Mouse (Mus musculus) heart, postnatal 36 days (tissue): ENCODE results near the gene Trip10. TPM values are rescaled to one million over a fixed set of nuclear protein-coding genes. Genes with fewer than 3 reads are reported as not detected.

Source experiments
- DNase-seq, 2 experiments: peaks; one replicate each; pipeline ENCODE4 v3.0.0; 2021 to 2022
- intact Hi-C: fragments of 180-260 bp; cut with DNase I; formaldehyde crosslinking; loops from one replicate; pipeline ENCODE4 v1.15.1; 2025
- total RNA-seq, 2 experiments: library from RNA; stranded (reverse); gene quantifications; 2 replicates each; pipeline ENCODE4 v1.2.3; 2021

The Trip10 gene
- total RNA-seq, 2 experiments from 2014 or later = 113 to 124 TPM

DNA sequence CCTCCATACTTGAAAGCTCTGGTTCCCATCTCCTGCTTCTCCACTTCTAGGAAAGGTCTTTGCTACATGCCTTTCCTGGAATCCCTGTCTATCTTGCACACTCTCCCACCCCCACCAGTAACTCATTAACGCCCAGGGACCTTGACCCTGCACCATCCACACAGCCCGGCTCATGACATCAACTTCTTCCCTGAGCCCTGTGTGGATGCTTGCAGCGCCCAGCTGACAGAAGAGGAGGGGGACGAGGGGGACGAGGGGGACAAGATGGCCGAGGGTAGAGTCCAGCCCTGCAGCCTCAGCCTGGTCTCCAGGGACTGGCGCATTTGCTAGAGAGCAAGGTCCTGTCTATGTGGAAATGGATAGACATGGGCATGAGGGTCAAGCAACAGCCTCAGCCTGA is 16.2 kb upstream of the Trip10 start:
- DNase-seq = no peak

DNA sequence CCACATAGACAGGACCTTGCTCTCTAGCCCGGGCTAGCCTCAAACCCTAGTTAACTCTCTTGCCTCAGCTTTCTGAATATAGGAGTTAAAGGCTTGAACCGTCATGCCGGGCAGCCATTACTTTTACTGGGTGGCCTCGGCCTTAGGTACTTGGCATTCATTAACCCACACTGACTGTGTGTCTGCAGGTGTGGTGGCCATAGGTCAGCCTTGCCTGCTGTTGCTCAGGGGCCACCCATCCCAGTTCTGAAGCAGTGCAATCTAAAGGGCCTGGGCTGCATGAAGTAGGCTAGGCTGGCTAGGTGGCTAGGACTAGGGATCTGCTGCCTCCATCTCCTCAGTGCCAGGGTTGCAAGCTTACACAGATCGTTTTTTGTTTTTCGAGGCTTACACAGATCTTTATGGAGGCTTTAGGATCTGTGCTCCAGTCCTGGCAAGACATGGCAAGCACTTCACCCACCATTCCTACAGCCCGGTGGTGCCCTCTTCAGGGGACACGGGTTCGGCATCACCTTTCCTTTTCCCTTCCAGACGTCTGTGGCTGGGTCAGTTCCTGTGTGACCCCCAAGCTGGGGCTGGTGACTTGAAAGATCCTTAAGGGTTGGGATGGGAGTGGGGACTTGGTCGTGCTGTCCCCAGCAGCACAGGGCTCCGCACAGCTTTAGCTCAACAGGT is 14.9 kb upstream of the Trip10 start:
- DNase-seq = no peak
- intact Hi-C loops = no loop called here

More for the DNA sequence above, 16.2 kb upstream of the Trip10 start:
- intact Hi-C loops = no loop called here

DNA sequence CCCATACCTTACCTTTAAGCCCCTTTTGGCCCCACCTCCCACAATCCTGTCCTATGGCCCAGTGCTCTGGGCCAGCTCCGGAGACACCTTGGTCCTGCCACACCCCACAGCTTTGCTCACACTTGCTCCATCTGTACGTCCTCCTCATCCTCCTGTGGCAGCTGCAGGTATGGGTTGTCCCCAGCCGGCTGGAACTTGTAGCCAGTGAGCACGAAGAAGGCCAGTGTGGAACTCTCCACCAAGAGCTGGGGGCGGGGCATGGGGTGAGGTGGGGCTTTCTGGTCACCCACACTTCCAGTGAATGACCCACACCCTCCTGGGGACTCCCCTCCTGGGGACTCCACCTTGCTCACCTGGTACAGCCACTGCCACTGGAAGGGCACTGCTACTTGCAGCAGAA is 13.5 kb upstream of the Trip10 start:
- intact Hi-C loops = no loop called here
- DNase-seq = no peak

DNA sequence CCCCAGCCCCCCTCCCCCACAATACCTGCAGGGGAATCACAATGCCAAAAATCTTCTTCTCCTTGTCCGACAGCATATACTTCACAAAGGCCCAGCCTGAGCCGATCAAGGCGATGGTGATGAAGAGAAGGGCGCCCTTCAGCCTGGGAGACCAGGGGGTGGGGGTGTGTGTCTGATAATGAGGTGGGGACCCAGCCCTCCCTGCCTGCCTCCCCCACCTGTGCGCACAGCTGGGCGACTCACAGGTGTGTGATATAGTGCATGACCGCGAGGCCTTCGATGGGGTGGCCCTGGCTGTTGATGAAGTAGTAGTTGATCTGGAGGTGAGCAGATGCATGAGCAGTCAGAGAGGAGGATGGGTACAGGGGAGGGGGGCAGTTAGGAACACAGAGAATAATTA is 12.1 kb upstream of the Trip10 start:
- no peak for DNase-seq
- intact Hi-C loops = no loop called here

DNA sequence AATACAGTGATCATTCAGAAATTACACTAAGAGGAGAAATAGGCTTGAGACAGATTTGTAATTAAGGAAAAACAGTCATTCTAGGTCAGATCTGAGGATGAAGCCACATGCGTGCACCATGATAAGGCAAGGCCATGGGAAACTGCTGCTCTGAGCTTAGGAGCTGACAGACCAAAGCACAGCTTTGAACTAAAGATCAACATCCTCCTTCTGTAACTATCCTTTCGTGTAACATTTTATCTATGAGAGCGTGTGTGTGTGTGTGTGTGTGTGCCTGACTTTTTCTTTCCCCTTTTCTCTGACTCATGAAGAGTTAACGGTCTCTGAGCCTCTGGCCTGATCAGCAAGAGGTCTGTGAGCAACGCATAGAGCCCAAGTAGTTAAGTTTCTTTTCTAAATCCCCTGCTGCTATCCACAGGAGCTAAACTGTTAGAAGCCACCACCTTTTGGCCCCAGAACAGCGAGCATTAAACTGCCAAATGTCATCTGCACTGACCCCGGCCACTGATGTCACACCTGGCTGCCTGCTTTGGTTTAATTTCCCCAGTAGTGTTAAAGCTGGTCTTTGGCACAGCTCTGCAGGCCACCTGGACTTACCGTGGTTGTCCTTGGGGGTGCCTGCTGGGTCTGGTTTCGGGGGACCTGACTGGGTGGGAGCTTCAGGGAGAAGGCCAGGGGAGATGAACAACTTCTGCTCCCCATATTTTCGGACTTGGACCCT is 5.4 kb upstream of the Trip10 start:
- DNase-seq = no peak
- intact Hi-C loops = loop anchor here (10.0 kb wide), 1 partner anchor 409 kb away; the partner anchor contains the start of gene Rfx2

DNA sequence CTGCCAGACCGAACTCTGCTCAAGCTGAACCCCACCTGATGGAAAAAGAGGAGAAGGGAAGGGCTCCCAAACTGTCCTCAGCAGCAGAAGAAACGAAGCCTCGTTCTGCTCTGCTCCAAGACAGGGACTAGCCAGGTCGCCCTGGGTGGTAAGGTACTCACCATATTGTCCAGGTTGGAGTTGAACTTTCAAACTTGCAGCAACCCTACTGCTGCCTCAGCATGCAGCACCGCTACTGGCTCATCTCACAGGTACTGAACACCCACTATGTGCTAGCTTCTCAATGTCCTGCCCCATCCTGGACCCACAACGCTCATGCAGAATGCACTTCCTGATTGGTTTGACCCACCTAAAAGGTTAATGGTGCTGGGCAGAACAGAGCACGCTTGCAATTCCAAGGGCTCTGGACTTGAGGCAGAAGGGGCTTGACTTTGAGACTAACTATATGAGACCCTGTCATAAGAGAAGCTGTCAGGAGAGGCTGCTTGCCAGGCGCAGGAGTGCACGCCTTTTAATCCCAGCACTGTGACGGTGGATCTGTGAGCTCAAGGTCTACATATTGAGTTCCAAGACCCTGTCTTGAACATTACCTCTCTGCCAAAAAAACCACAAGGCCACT is 3.8 kb upstream of the Trip10 start:
- DNase-seq = no peak
- intact Hi-C loops = loop anchor here (10.0 kb wide), 1 partner anchor 411 kb away; the partner anchor contains the start of gene Rfx2

DNA sequence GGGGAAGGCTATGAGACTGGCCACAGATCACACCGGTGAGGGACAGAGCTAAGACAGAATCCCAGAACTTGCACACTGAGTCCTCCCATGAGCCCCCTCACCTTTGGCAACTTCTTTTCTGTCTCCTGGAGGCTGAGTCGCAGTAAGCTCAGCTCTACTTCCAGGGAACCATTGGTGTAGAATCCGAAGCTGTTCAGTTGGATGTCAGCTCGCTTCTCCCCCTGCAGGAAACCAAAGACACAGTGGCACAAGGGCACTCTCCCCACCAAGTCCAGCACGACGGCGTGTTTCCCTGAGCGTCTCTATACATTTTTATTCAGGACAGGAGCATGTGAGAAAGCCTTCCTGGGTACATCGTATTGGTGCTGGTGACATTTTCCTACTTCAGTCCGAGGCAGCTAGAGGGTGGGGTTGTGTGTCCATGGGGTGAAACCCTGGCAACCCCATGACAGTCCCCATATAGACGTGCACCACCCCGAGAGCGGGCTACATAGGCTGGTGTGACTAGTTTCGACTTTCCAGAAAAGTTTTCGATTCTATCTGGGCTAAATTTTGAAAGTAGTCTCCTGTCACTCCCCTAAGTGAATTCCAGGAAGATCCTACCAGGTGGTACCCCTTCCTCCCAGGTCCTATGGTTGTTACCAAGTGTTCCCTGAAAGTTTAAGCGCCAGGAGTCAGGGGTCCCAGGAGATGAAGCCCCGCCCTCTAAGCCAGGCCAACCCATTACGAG is 2.4 kb upstream of the Trip10 start:
- intact Hi-C loops = loop anchor here (10.0 kb wide), 1 partner anchor 412 kb away; the partner anchor contains the start of gene Rfx2

DNA sequence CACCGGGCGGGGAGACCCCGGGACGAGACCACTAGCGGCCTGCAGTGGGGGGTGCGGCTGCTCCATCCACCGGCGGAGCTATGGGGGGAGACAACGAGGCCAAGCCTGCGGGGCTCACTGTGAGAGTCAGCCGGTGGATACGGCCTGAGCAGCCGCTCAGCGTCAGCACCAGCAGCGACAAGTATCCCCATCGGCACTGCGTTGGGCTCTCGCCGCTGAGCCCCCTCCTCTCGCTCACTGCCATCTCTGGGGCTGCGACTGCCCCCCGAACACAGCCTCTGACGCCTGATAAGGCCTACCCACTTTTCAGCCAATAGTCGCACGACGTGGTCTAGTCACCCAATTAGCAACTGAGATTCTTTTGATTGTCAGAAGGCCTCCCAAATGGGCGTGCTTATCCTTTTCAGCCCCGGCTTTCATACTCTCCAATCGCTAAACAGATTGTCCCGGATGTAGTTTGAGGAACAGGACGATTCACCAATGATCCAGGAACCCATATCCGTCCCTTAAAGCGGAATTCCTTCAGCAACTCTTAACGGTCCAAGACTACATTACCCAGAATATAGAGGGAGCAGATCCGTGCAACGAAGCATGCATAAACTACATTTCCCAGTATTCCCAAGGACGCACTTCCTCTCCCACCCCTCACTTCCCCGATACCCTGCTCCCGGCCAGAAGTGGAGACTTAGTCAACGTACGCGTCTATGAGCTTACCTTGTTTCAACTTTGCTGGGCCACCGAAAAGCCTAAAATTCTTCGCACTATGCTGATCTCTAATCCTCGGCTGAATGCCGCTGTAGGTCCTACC is 1.7 kb upstream of the Trip10 start:
- DNase-seq = peak; percentile 84 to 91
- intact Hi-C loops = loop anchor here (1.0 to 10.0 kb wide), 2 partner anchors 87 to 413 kb away; partner anchors contain the start of gene Rfx2

More for the DNA sequence above, 2.4 kb upstream of the Trip10 start:
- DNase-seq = no peak

DNA sequence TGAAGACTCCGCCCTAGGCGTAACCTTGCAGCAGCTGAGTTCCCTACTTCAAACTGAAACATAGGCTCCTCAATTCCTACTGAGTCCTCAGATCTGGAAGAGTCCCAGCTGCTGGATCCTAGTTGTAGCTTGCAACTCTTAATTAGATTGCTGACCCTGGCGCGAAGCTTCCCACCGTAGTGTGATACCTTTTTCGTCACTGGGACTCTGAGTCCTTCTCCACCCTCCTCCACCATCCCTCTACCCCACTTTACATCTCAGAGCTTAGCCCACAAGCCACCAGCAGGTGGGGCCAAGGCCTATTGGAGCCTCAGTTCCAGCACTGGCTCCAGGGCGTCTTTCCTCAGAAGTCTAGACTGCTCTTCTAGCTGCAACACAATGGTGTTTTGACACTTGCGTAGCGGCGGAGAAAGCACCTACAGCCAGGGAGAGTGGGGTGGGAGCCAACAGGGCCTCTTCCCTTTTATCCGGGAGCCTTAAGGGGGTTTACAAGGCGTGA is 1.0 kb upstream of the Trip10 start, which contains the start of gene Gpr108:
Gene Gpr108 (minus strand): TSS at position 246 of the 499 bp plus-strand sequence.
- peak; percentile 78 to 83 for DNase-seq
- intact Hi-C loops = loop anchor here (1.0 to 10.0 kb wide), 2 partner anchors 86 to 413 kb away; partner anchors contain the start of gene Rfx2

DNA sequence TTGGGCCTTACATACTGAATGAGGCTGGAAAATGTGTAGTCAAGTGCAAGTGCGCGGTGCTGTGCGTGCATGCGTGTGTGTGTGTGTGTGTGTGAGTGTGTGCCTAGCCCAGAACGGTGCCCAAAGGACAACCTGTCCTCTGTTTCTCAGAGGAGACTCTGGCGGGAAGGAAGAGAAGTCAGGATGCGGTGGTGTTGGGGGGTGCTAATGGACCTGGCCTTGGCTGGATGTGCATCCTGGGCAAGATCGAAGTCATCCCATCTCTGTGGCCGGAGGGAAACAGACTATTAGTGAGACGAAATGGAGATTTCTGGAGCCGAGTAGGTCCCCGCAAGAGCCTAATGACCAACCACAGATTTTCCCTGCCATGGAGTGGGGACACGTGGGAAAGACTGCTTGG is 484 bp upstream of the Trip10 start:
- intact Hi-C loops = loop anchor here (1.0 to 10.0 kb wide), 2 partner anchors 86 to 414 kb away; partner anchors contain the start of gene Rfx2
- peak; percentile 43 to 45 for DNase-seq

DNA sequence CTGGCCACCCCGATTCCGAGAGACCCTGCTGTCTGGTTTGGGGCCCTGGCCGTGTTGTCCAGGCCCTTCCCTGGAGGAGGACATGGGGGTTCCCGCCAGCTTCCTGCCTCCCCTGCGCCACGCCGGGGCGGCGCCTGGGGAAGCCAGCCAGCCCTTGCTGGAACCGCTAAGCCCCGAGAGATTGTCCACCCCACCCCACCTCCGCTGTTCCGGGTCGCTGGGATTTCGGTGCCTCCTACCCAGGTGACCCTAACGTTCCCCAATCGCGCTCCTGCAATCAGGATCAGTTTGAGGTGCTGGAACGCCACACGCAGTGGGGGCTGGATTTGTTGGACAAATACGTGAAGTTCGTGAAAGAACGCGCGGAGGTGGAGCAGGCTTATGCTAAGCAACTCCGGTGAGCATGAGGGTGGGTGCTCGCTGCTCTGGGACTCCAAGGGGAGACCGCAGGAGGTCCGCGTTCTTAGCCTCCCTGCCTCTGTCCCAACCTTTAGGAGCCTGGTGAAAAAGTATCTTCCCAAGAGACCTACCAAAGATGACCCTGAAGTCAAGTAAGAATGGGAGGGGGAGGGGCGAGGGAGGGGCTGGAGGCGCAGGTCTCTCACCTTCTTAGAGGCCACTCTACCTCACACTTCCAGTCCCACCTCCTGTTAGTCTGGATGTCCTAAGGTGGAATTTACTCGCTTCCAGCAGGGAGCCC is 1.4 kb downstream of the Trip10 start:
- peak; percentile 75 to 81 for DNase-seq
- intact Hi-C loops = loop anchor here (1.0 to 10.0 kb wide), 3 partner anchors 25 to 786 kb away; partner anchors contain the start of genes Alkbh7 and Clpp

DNA sequence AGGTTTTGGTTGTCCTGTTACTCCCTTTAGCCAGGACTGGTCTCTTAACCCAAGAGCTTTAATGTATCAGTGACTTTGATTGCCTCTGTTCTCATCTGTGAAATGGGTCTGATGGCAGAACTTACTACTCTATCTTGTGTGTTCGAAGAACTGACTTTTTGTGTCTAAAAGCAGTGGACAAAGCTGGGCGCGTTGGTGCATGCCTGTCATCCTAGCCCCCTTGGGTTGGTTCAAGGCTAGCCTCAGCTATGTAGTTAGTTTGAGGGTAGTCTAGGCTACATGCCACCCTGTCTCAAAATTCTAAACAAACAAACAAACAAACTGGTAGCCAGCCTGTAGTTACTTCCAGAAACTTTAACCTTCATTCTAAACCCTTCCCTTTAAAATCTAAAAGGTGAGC is 2.2 kb downstream of the Trip10 start:
- DNase-seq = no peak
- intact Hi-C loops = loop anchor here (10.0 kb wide), 2 partner anchors 257 to 787 kb away; partner anchors contain the start of genes Alkbh7 and Clpp

DNA sequence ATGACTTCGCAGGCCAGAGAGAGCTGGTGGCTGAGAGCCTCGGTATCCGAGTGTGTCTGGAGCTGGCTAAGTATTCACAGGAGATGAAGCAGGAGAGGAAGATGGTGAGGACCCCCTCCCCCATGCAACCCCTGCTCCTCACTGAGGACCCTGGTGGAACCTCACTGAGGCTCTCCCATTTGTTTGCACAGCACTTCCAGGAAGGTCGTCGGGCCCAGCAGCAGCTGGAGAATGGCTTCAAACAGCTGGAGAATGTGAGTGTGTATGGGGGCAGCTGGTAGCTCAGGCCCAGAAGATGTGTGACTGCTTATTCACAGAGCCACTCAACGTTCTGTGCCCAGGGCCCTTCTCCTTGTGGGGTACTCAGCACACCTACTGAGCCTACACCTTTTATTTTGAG is 4.1 kb downstream of the Trip10 start:
- intact Hi-C loops = loop anchor here (10.0 kb wide), 2 partner anchors 259 to 789 kb away; partner anchors contain the start of genes Alkbh7 and Clpp
- no peak for DNase-seq

DNA sequence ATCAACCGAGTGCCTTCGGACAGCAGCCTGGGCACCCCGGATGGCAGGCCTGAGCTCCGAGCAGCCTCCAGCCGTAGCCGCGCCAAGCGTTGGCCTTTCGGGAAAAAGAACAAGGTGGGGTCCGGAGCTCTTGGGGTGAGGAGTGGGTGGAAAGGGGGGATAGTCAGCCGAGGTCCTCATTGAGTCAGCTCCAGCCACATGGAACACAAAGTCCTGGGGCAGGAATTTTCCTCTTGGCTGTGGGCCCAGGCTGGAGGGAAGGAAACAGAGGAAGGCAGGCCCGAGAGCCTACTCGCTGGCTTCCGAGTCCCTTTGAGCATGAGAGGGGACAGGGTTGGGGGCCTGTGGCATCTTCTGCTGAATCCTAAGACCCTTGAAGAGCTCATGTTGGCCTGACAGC is 6.1 kb downstream of the Trip10 start:
- DNase-seq = peak; percentile 63
- intact Hi-C loops = loop anchor here (10.0 kb wide), 2 partner anchors 261 to 791 kb away; partner anchors contain the start of genes Alkbh7 and Clpp

DNA sequence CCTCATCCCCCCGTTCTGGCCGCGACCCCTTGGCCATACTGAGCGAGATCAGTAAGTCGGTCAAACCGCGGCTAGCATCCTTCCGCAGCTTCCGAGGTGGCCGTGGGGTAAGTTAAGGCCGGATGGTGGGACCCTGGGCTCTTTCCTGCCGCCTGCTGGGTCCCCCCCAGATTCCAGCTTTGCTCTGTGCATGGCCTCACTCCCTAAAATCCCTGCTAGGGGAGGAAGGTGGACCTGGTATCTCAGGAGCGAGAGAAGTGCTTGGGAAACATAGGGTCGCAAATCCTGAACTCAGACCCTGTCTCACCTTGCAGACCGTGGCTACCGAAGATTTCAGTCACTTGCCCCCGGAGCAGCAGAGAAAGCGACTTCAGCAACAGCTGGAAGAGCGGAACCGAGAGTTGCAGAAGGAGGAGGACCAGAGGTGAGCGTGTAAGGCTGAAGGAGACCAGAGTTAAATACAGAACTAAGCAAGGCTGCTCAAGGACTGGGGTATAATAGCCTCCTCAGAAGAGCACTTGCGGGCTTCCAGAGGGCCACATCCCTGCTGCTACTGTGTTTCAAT is 7.7 kb downstream of the Trip10 start:
- intact Hi-C loops = loop anchor here (10.0 kb wide), 2 partner anchors 262 to 792 kb away; partner anchors contain the start of genes Alkbh7 and Clpp
- no peak for DNase-seq

DNA sequence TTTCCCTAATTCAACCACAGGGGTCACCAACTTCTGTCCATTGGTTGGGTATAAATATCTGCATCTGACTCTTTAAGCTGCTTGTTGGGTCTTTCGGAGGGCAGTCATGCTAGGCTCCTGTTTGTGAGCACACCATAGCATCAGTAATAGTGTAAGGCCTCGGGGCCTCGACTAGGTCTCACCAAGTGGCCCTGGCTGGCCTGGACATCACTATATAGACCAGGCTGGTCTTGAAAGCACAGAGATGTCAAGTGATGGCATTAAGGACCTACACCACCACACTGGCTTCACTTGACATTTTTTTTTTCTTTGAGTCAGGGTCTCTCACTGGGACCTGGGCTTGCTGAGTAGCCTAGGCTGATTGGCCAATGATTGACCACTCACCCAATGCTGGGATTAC is 8.9 kb downstream of the Trip10 start:
- no peak for DNase-seq
- intact Hi-C loops = loop anchor here (10.0 kb wide), 2 partner anchors 263 to 793 kb away; partner anchors contain the start of genes Alkbh7 and Clpp

DNA sequence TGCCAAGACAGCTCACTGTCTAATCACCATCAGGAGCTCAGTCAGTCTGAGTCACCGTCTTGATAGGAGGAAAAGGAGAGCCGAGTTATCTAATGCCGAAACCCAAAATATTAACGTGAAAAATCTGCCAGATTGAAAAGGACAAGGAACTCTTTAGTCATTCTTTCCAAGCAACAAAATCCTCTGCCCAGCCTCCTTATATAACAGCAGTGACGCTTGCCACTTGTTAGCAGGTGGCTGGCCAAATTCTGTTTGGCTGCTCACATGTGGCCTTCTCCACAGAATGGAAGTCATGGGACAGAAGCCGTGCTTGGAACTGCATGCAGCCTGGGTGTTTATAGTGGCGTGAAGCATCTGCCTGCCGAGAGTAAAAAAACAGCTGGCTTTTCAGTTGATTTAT is 10.5 kb downstream of the Trip10 start:
- peak; percentile 61 to 76 for DNase-seq
- intact Hi-C loops = loop anchor here (10.0 kb wide), 2 partner anchors 265 to 795 kb away; partner anchors contain the start of genes Alkbh7 and Clpp

DNA sequence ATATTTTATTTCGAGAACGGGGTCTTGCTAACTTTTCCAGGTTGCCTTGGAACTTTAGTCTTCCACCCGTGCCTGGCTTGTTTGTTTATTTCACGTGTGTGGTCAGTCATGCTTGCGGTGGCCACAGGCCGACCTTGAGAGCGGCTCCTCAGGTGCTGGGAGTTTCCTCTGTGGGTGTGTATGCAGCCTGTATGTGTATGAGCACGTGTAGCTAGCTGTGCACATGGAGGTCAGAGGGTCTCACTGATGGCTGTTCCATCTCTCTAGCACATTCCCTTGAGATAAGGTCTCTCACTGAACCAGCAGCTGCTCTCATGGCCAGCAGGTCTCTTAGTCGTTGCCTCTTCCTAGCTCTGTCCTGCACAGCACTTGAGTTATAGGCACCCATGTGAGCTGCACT is 11.1 kb downstream of the Trip10 start:
- intact Hi-C loops = no loop called here
- DNase-seq = no peak
